Mouse (Mus musculus) CH12.LX (cell line): ENCODE data around the gene Plekhs1. TPM values are rescaled to one million over a fixed set of nuclear protein-coding genes. Genes with fewer than 3 reads are reported as not detected.

ENCODE experiments used
- DNase-seq: peaks from one replicate; pipeline ENCODE4 v3.0.0-alpha.2; 2013; ENCODE audit errors: extremely low read depth
- H3K27ac ChIP-seq: 2 replicates; pipeline ENCODE4 v1.5.1; 2012; ENCODE audit warnings: low read depth, mild to moderate bottlenecking, control low read depth, moderate library complexity; ENCODE audit not compliant: insufficient read depth
- H3K27me3 ChIP-seq: replicated peaks from 2 replicates; pipeline ENCODE3; 2012; ENCODE audit warnings: inconsistent platforms
- H3K36me3 ChIP-seq, 2 experiments: replicated peaks in 1 of 2; 2 replicates each; pipeline versions ENCODE3 to v1.6.1; 2012; ENCODE audit warnings: inconsistent platforms in 1 of 2, low read length in 1 of 2, mild to moderate bottlenecking in 1 of 2, mixed read lengths in 1 of 2, moderate library complexity in 1 of 2; ENCODE audit not compliant: control insufficient read depth in 1 of 2, insufficient read depth in 1 of 2
- H3K4me1 ChIP-seq, 2 experiments: 2 replicates each; pipeline ENCODE4 v1.6.1; 2012; ENCODE audit warnings: inconsistent platforms in 1 of 2, moderate library complexity in 1 of 2; ENCODE audit not compliant: insufficient read depth in 2 of 2, control insufficient read depth in 1 of 2
- H3K4me2 ChIP-seq: 2 replicates; pipeline ENCODE4 v1.6.1; 2012; ENCODE audit warnings: low read depth, mild to moderate bottlenecking, control low read depth; ENCODE audit not compliant: poor library complexity, insufficient read depth, severe bottlenecking
- H3K4me3 ChIP-seq, 3 experiments: fragments of 150-350 bp in 1 of 3; sonication (generic) in 1 of 3; replicated peaks in 1 of 3; 2 replicates each; pipeline versions ENCODE3 to v1.5.1; 2011 to 2012; ENCODE audit warnings: low read depth in 2 of 3, low read length in 2 of 3, mild to moderate bottlenecking in 2 of 3, moderate library complexity in 2 of 3, control low read depth in 1 of 3, improper control_type of control experiment in 1 of 3, inconsistent platforms in 1 of 3, mixed read lengths in 1 of 3; ENCODE audit not compliant: poor library complexity in 1 of 3
- H3K79me2 ChIP-seq: replicated peaks from 2 replicates; pipeline ENCODE4 v1.6.1; 2012; ENCODE audit warnings: mild to moderate bottlenecking, moderate library complexity; ENCODE audit not compliant: control insufficient read depth, poor library complexity, insufficient read depth, severe bottlenecking; ENCODE audit errors: extremely low read depth
- H3K9ac ChIP-seq: 2 replicates; pipeline ENCODE4 v1.6.1; 2012; ENCODE audit warnings: low read depth, mild to moderate bottlenecking, control low read depth, moderate library complexity; ENCODE audit not compliant: insufficient read depth
- H3K9me3 ChIP-seq: replicated peaks from 2 replicates; pipeline ENCODE3; 2012; ENCODE audit warnings: low read length, inconsistent platforms, mixed read lengths
- BHLHE40 ChIP-seq: IDR thresholded peaks from 2 replicates; pipeline ENCODE4 v1.6.1; 2011; ENCODE audit warnings: mild to moderate bottlenecking, low read depth, low read length, improper control_type of control experiment
- E2F4 ChIP-seq: IDR thresholded peaks from 2 replicates; pipeline ENCODE4 v1.6.1; 2011; ENCODE audit warnings: low read depth, low read length, improper control_type of control experiment; ENCODE audit not compliant: insufficient replicate concordance
- HCFC1 ChIP-seq: IDR thresholded peaks from 2 replicates; pipeline ENCODE4 v1.6.1; 2012; ENCODE audit warnings: low read depth, mild to moderate bottlenecking, inconsistent platforms, low read length, improper control_type of control experiment
- IRF4 ChIP-seq: IDR thresholded peaks from 2 replicates; pipeline ENCODE4 v1.6.1; 2014; ENCODE audit warnings: low read depth, mild to moderate bottlenecking, inconsistent platforms, low read length, improper control_type of control experiment
- JUN ChIP-seq: IDR thresholded peaks from 2 replicates; pipeline ENCODE4 v1.6.1; 2011; ENCODE audit warnings: low read depth, mild to moderate bottlenecking, low read length, improper control_type of control experiment, moderate library complexity; ENCODE audit not compliant: insufficient read depth
- MAFK ChIP-seq: IDR thresholded peaks from 2 replicates; pipeline ENCODE4 v1.6.1; 2011; ENCODE audit warnings: low read length, improper control_type of control experiment; ENCODE audit not compliant: insufficient replicate concordance
- MAX ChIP-seq: IDR thresholded peaks from 2 replicates; pipeline ENCODE4 v1.6.1; 2011; ENCODE audit warnings: low read length, improper control_type of control experiment
- MAZ ChIP-seq: IDR thresholded peaks from 2 replicates; pipeline ENCODE4 v1.6.1; 2012; ENCODE audit warnings: low read depth, mild to moderate bottlenecking, inconsistent platforms, low read length, improper control_type of control experiment, moderate library complexity
- MXI1 ChIP-seq: IDR thresholded peaks from 2 replicates; pipeline ENCODE4 v1.6.1; 2011; ENCODE audit warnings: mild to moderate bottlenecking, low read depth, low read length, improper control_type of control experiment
- NRF1 ChIP-seq: IDR thresholded peaks from 2 replicates; pipeline ENCODE4 v1.6.1; 2014; ENCODE audit warnings: low read depth, mild to moderate bottlenecking, inconsistent platforms, low read length, improper control_type of control experiment, moderate library complexity
- PAX5 ChIP-seq: IDR thresholded peaks from 2 replicates; pipeline ENCODE4 v1.6.1; 2012; ENCODE audit warnings: low read length, inconsistent platforms, mixed read lengths
- POLR2A ChIP-seq: IDR thresholded peaks from 2 replicates; pipeline ENCODE4 v1.6.1; 2011; ENCODE audit warnings: low read depth, mild to moderate bottlenecking, improper control_type of control experiment, low read length
- TBP ChIP-seq: conservative IDR thresholded peaks from 2 replicates; pipeline ENCODE4 v1.6.1; 2011; ENCODE audit warnings: low read depth, low read length, improper control_type of control experiment
- TCF12 ChIP-seq: IDR thresholded peaks from 2 replicates; pipeline ENCODE4 v1.6.1; 2014; ENCODE audit warnings: low read depth, mild to moderate bottlenecking, inconsistent platforms, low read length, improper control_type of control experiment
- USF1 ChIP-seq: IDR thresholded peaks from 2 replicates; pipeline ENCODE4 v1.6.1; 2014; ENCODE audit warnings: low read depth, mild to moderate bottlenecking, inconsistent platforms, low read length, improper control_type of control experiment
- ZKSCAN1 ChIP-seq: IDR thresholded peaks from 2 replicates; pipeline ENCODE4 v1.6.1; 2012; ENCODE audit warnings: low read depth, inconsistent platforms, low read length, improper control_type of control experiment, borderline replicate concordance
- ZMIZ1 ChIP-seq: IDR thresholded peaks from 2 replicates; pipeline ENCODE4 v1.6.1; 2012; ENCODE audit warnings: low read depth, mild to moderate bottlenecking, inconsistent platforms, low read length, improper control_type of control experiment
- dilution Hi-C: fragments of 300-500 bp; cut with MboI; formaldehyde crosslinking; loops from 2 replicates; pipeline ENCODE4 v1.14.3; 2020; ENCODE audit warnings: low sequenced_read_pairs; ENCODE audit not compliant: extremely low pct_unique_long_range_greater_than_20kb, extremely low pct_ligation_motif_present
- in situ Hi-C: fragments of 300-500 bp; cut with MboI; formaldehyde crosslinking; loops from 3 replicates; pipeline ENCODE4 v1.14.3; 2019; ENCODE audit warnings: low sequenced_read_pairs, low pct_ligation_motif_present, low pct_unique_long_range_greater_than_20kb, mixed read lengths
- polyA plus RNA-seq: library from polyadenylated mRNA; unstranded; fragments of >175 nt; gene quantifications from 2 replicates; pipeline ENCODE4 v1.2.1, GENCODE M21; 2012; ENCODE audit warnings: low read depth; ENCODE audit not compliant: insufficient read length
- total RNA-seq, 2 experiments: library from RNA; depleted of rRNA; stranded (reverse); fragments of 300-350 nt in 1 of 2; fragments of >200 nt in 1 of 2; gene quantifications; 2 replicates each; pipeline ENCODE4 v1.2.3; 2012 to 2014

Plekhs1 gene
- total and polyA plus RNA-seq, 3 experiments: not detected

- dilution Hi-C loops: no loop called here
- no peaks in the 10 kb centered on the region for H3K79me2 ChIP-seq
- no peak for TF ChIP-seq MAZ
- no peak for TF ChIP-seq HCFC1
- TF ChIP-seq MAFK: no peak
- TF ChIP-seq NRF1: no peak
- no peak for TF ChIP-seq IRF4
- no peak for TF ChIP-seq MAX
- TF ChIP-seq E2F4: no peak
- TF ChIP-seq POLR2A: no peak
- no peak for TF ChIP-seq ZMIZ1
- peaks cover 5% of the 10 kb centered on the region in 2 experiments; a peak in 3 of 4 replicates for H3K4me1 ChIP-seq
- no peaks in the 10 kb centered on the region for H3K9me3 ChIP-seq
- H3K4me3 ChIP-seq: no peak overlapping the region
- no peak overlapping the region for H3K27ac ChIP-seq
- no peak for DNase-seq
- H3K4me2 ChIP-seq: no peak overlapping the region
- no peak overlapping the region for H3K9ac ChIP-seq
- in situ Hi-C loops: no loop called here
- no peaks in the 10 kb centered on the region for H3K36me3 ChIP-seq
- no peaks in the 10 kb centered on the region for H3K27me3 ChIP-seq
Measured at GRCm38 (mm10) chr19:56448784-56449183, 12.7 kb upstream of the Plekhs1 start.

- Histone ChIP-seq H3K9ac (no peak overlapping the region), H3K36me3 (no peaks in the 10 kb centered on the region)
Measured at GRCm38 (mm10) chr19:56449537-56449936, 11.9 kb upstream of the Plekhs1 start.

GRCm38 (mm10) chr19:56450892-56451291 is 10.5 kb upstream of the Plekhs1 start:
- in situ Hi-C loops: no loop called here

More at GRCm38 (mm10) chr19:56449537-56449936, 11.9 kb upstream of the Plekhs1 start:
- dilution Hi-C loops: no loop called here
- Histone ChIP-seq H3K4me1 (peaks cover 5% of the 10 kb centered on the region in 2 experiments; a peak in 3 of 4 replicates), H3K27me3 (no peaks in the 10 kb centered on the region), H3K4me3 (no peak overlapping the region), H3K27ac (no peak overlapping the region), H3K9me3 (no peaks in the 10 kb centered on the region), H3K79me2 (no peaks in the 10 kb centered on the region), H3K4me2 (no peak overlapping the region)
- TF ChIP-seq BHLHE40 (no peak), NRF1 (no peak), POLR2A (no peak), TCF12 (no peak)
- DNase-seq: no peak
- in situ Hi-C loops: no loop called here

More at GRCm38 (mm10) chr19:56450892-56451291, 10.5 kb upstream of the Plekhs1 start:
- Histone ChIP-seq H3K27ac (no peak overlapping the region), H3K4me3 (no peak overlapping the region), H3K4me2 (no peak overlapping the region), H3K9ac (no peak overlapping the region), H3K9me3 (no peaks in the 10 kb centered on the region), H3K27me3 (no peaks in the 10 kb centered on the region), H3K4me1 (peaks cover 8 to 19% of the 10 kb centered on the region in 2 experiments), H3K79me2 (no peaks in the 10 kb centered on the region), H3K36me3 (no peaks in the 10 kb centered on the region)
- TF ChIP-seq JUN: no peak
- TF ChIP-seq TBP: no peak
- TF ChIP-seq PAX5: no peak
- no peak for TF ChIP-seq USF1
- TF ChIP-seq ZKSCAN1: no peak
- no peak for TF ChIP-seq MAX
- no peak for TF ChIP-seq MXI1
- dilution Hi-C loops: no loop called here
- DNase-seq: peak; percentile 31
